10 mouse cellular contexts compared by ENCODE assay signal in the genomic region with DNA sequence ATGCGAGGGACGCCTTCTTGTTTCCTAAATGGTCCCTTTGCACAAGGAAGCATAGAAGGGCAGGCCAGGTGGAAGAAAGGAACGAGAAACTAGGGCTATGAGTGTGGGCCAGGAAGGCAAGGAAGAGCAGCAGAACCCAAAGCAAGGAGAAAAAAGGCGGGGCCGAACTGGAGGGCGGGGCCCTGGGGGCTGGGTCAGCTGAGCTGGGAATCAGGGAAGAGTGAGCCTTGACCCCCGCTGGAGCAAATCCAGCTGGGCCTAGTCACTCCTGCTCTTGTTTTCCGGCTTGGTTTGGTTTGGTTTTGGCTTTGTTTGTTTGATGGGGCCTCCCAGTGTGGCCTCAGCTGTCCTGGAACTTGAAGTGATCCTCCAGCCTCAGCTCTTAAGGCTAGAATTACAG. TPM values are rescaled to one million over a fixed set of nuclear protein-coding genes. Genes with fewer than 3 reads are reported as not detected.
DNase-seq lines count a peak whose midpoint lies in the region; ATAC-seq lines count a peak whose summit lies in the region.
"Had no signal": no experiment of that assay in that cellular context is flagged by ENCODE, and none has a peak within 500 bp of the region (broad histone marks: within the 10 kb centered on the region; RNA-seq: fewer than 3 reads in every experiment).

No protein-coding gene starts in this region.

- DNase-seq in adrenal gland, adult (ENCODE audit: inconsistent age in 2 of 2, low spot score in 1 of 2) = peak; percentile 60 to 85
- no peak for DNase-seq in adrenal gland, adult 8-10 months
- peak; percentile 61 for DNase-seq in ovary, postnatal 36 days (ENCODE audit: low spot score)
- DNase-seq in ovary, postnatal 10 days (ENCODE audit: low spot score) = no peak
- DNase-seq in kidney, postnatal 14 days = peak; percentile 83
- peak; percentile 38 for DNase-seq in testis, postnatal 14 days (ENCODE audit: low spot score)
- DNase-seq in thymus, postnatal 14 days = no peak
- DNase-seq: cerebellum, postnatal 14 days; thymus, postnatal 4 days had no signal

- no peak for ATAC-seq in erythroid progenitor cell, adult 5-6 weeks (replicated peaks; ENCODE audit: low FRiP score, poor library complexity, severe bottlenecking)

RNA-seq across cellular contexts. Expression of a gene that starts 4.4 kb away (rescaled TPM):
- total RNA-seq in adrenal gland, adult 8-10 months (2022) = 10 to 100 TPM; 14.3 to 22.9 (median 15.7) TPM
- 3.6 TPM in 1 of 2 replicates, not detected in the other for total RNA-seq in erythroid progenitor cell, adult 5-6 weeks (2015; ENCODE audit: low replicate concordance)
- 0.26 and 0.91 TPM in 2 replicates for total RNA-seq in erythroid progenitor cell, adult 5-6 weeks (2017; ENCODE audit: low replicate concordance)

Comparison
In these comparisons a context has a peak if more than half of its experiments do, and no peak if none do; other contexts are left out.
1. DNase-seq: peak in adrenal gland, adult (2 of 2), ovary, postnatal 36 days (single experiment), kidney, postnatal 14 days (single experiment) and testis, postnatal 14 days (single experiment); none in adrenal gland, adult 8-10 months (single experiment), ovary, postnatal 10 days (single experiment) and thymus, postnatal 14 days (single experiment).